Mouse (Mus musculus): ENCODE results near the gene Pitpnm2. TPM values are rescaled to one million over a fixed set of nuclear protein-coding genes. Genes with fewer than 3 reads are reported as not detected.

Gene Pitpnm2
- total and polyA plus RNA-seq, 3 experiments: 37.7 to 40.1 (median 40.1) TPM

GRCm38 (mm10) chr5:124203251-124203650 is 46.3 kb downstream of the Pitpnm2 start:
- Histone ChIP-seq H3K9ac (ENCODE audit: low read depth, low read length) (no peak overlapping the region), H3K79me2 (replicated peaks; ENCODE audit: control insufficient read depth, insufficient read depth, low read length) (0 out of 2 replicates have a peak, but pooled peaks cover 2% of the 10 kb centered on the region), H3K36me3 (ENCODE audit: control insufficient read depth, insufficient read depth, low read length) (peaks cover 10% of the 10 kb centered on the region), H3K27ac (peak overlapping the region; percentile 75), H3K27me3 (ENCODE audit: control insufficient read depth, insufficient read depth, low read length) (no peaks in the 10 kb centered on the region), H3K4me3 (no peak overlapping the region), H3K4me1 (ENCODE audit: control insufficient read depth, insufficient read depth, low read length) (peaks cover 65% of the 10 kb centered on the region)
- TF ChIP-seq POLR2A (IDR thresholded peaks at IDR 0.05; ENCODE audit: insufficient read depth, low read depth, low read length): no peak
- no peak for TF ChIP-seq EP300 (IDR thresholded peaks at IDR 0.05; ENCODE audit: insufficient read depth, low read depth, low read length)
- intact Hi-C loops (cut with DNase I): no loop called here
- no peak for DNase-seq
- WGBS: 62% methylated on average over 4 of the region's 4 CpGs

GRCm38 (mm10) chr5:124202071-124202470 is 47.5 kb downstream of the Pitpnm2 start:
- Histone ChIP-seq H3K79me2 (replicated peaks; ENCODE audit: control insufficient read depth, insufficient read depth, low read length) (0 out of 2 replicates have a peak, but pooled peaks cover 2% of the 10 kb centered on the region), H3K36me3 (ENCODE audit: control insufficient read depth, insufficient read depth, low read length) (peaks cover 9% of the 10 kb centered on the region), H3K27me3 (ENCODE audit: control insufficient read depth, insufficient read depth, low read length) (no peaks in the 10 kb centered on the region), H3K9ac (ENCODE audit: low read depth, low read length) (0 out of 2 replicates have a peak overlapping the region, but pooled peaks have one; percentile 5), H3K4me3 (no peak overlapping the region), H3K27ac (peak overlapping the region; percentile 63), H3K4me1 (ENCODE audit: control insufficient read depth, insufficient read depth, low read length) (peaks cover 58% of the 10 kb centered on the region)
- TF ChIP-seq EP300 (IDR thresholded peaks at IDR 0.05; ENCODE audit: insufficient read depth, low read depth, low read length): no peak
- no peak for TF ChIP-seq POLR2A (IDR thresholded peaks at IDR 0.05; ENCODE audit: insufficient read depth, low read depth, low read length)
- TF ChIP-seq CTCF (IDR thresholded peaks at IDR 0.05): no peak
- no peak for DNase-seq
- WGBS: 42% methylated on average over 4 of the region's 4 CpGs
- intact Hi-C loops (cut with DNase I): no loop called here

GRCm38 (mm10) chr5:124201564-124201963 is 48.0 kb downstream of the Pitpnm2 start:
- Histone ChIP-seq H3K9ac (ENCODE audit: low read depth, low read length) (peak overlapping the region; percentile 0; the same call in 1 of the 2 replicates), H3K27ac (peak overlapping the region; percentile 63), H3K27me3 (ENCODE audit: control insufficient read depth, insufficient read depth, low read length) (no peaks in the 10 kb centered on the region), H3K4me3 (no peak overlapping the region), H3K4me1 (ENCODE audit: control insufficient read depth, insufficient read depth, low read length) (peaks cover 53% of the 10 kb centered on the region), H3K36me3 (ENCODE audit: control insufficient read depth, insufficient read depth, low read length) (peaks cover 7% of the 10 kb centered on the region), H3K79me2 (replicated peaks; ENCODE audit: control insufficient read depth, insufficient read depth, low read length) (0 out of 2 replicates have a peak, but pooled peaks cover 2% of the 10 kb centered on the region)
- intact Hi-C loops (cut with DNase I): no loop called here
- WGBS: 60% methylated on average over 2 of the region's 2 CpGs
- TF ChIP-seq CTCF (IDR thresholded peaks at IDR 0.05) (no peak), POLR2A (IDR thresholded peaks at IDR 0.05; ENCODE audit: insufficient read depth, low read depth, low read length) (no peak), EP300 (IDR thresholded peaks at IDR 0.05; ENCODE audit: insufficient read depth, low read depth, low read length) (no peak)
- DNase-seq: no peak

GRCm38 (mm10) chr5:124200844-124201243 is 48.7 kb downstream of the Pitpnm2 start:
- Histone ChIP-seq H3K9ac (ENCODE audit: low read depth, low read length) (no peak overlapping the region), H3K27ac (peak overlapping the region; percentile 9; the same call in 1 of the 2 replicates), H3K79me2 (replicated peaks; ENCODE audit: control insufficient read depth, insufficient read depth, low read length) (0 out of 2 replicates have a peak, but pooled peaks cover 2% of the 10 kb centered on the region), H3K4me1 (ENCODE audit: control insufficient read depth, insufficient read depth, low read length) (peaks cover 49% of the 10 kb centered on the region), H3K27me3 (ENCODE audit: control insufficient read depth, insufficient read depth, low read length) (no peaks in the 10 kb centered on the region), H3K4me3 (no peak overlapping the region), H3K36me3 (ENCODE audit: control insufficient read depth, insufficient read depth, low read length) (peaks cover 7% of the 10 kb centered on the region)
- TF ChIP-seq POLR2A (IDR thresholded peaks at IDR 0.05; ENCODE audit: insufficient read depth, low read depth, low read length): no peak
- TF ChIP-seq EP300 (IDR thresholded peaks at IDR 0.05; ENCODE audit: insufficient read depth, low read depth, low read length): no peak
- TF ChIP-seq CTCF (IDR thresholded peaks at IDR 0.05): no peak
- intact Hi-C loops (cut with DNase I): no loop called here
- no peak for DNase-seq
- 68% methylated on average over 5 of the region's 5 CpGs for WGBS

GRCm38 (mm10) chr5:124199168-124199567 is 50.4 kb downstream of the Pitpnm2 start:
- Histone ChIP-seq H3K27ac (peak overlapping the region; percentile 52), H3K79me2 (replicated peaks; ENCODE audit: control insufficient read depth, insufficient read depth, low read length) (0 out of 2 replicates have a peak, but pooled peaks cover 2% of the 10 kb centered on the region), H3K36me3 (ENCODE audit: control insufficient read depth, insufficient read depth, low read length) (peaks cover 6% of the 10 kb centered on the region), H3K4me1 (ENCODE audit: control insufficient read depth, insufficient read depth, low read length) (peaks cover 41% of the 10 kb centered on the region), H3K27me3 (ENCODE audit: control insufficient read depth, insufficient read depth, low read length) (no peaks in the 10 kb centered on the region), H3K9ac (ENCODE audit: low read depth, low read length) (no peak overlapping the region), H3K4me3 (no peak overlapping the region)
- intact Hi-C loops (cut with DNase I): no loop called here
- WGBS: 58% methylated on average over 5 of the region's 5 CpGs
- no peak for DNase-seq
- no peak for TF ChIP-seq CTCF (IDR thresholded peaks at IDR 0.05)
- TF ChIP-seq EP300 (IDR thresholded peaks at IDR 0.05; ENCODE audit: insufficient read depth, low read depth, low read length): no peak
- no peak for TF ChIP-seq POLR2A (IDR thresholded peaks at IDR 0.05; ENCODE audit: insufficient read depth, low read depth, low read length)

- intact Hi-C loops (cut with DNase I): no loop called here
- DNase-seq: no peak
- Histone ChIP-seq H3K27ac (peak overlapping the region; percentile 52), H3K36me3 (ENCODE audit: control insufficient read depth, insufficient read depth, low read length) (peaks cover 4% of the 10 kb centered on the region), H3K79me2 (replicated peaks; ENCODE audit: control insufficient read depth, insufficient read depth, low read length) (0 out of 2 replicates have a peak, but pooled peaks cover 2% of the 10 kb centered on the region), H3K4me1 (ENCODE audit: control insufficient read depth, insufficient read depth, low read length) (peaks cover 44% of the 10 kb centered on the region), H3K27me3 (ENCODE audit: control insufficient read depth, insufficient read depth, low read length) (no peaks in the 10 kb centered on the region), H3K4me3 (no peak overlapping the region), H3K9ac (ENCODE audit: low read depth, low read length) (no peak overlapping the region)
- WGBS: 54% methylated on average over 7 of the region's 7 CpGs
- TF ChIP-seq EP300 (IDR thresholded peaks at IDR 0.05; ENCODE audit: insufficient read depth, low read depth, low read length): no peak
- no peak for TF ChIP-seq POLR2A (IDR thresholded peaks at IDR 0.05; ENCODE audit: insufficient read depth, low read depth, low read length)
- no peak for TF ChIP-seq CTCF (IDR thresholded peaks at IDR 0.05)
Measured at GRCm38 (mm10) chr5:124198473-124198872, 51.1 kb downstream of the Pitpnm2 start.
